Mouse (Mus musculus): ENCODE measurements at regions not wholly inside any gene's neighbourhood (a gene's known extent, or its start where the extent isn't known, plus 50 kb on each side); places are given as distances from the start of the nearest gene placed in this dataset.

- TF ChIP-seq GATA1 (IDR thresholded peaks at IDR 0.05; ENCODE audit: borderline replicate concordance, low read length) (no peak), FLI1 (IDR thresholded peaks at IDR 0.05; ENCODE audit: low read length) (no peak)
These were observed 484.7 kb upstream of the Nectin3 start for GRCm38 (mm10) chr16:46982910-46983600.
